Mouse (Mus musculus) stomach, postnatal 0 days (tissue): ENCODE results near the gene Stip1. TPM values are rescaled to one million over a fixed set of nuclear protein-coding genes. Genes with fewer than 3 reads are reported as not detected.

Experiments
- ATAC-seq: fragments of 200-750 bp; cut with Nextera tagmentation; 2 replicates; pipeline ENCODE4 v1.8.0; 2017; ENCODE audit not compliant: low FRiP score, low TSS enrichment
- DNase-seq: peaks from one replicate; pipeline ENCODE4 v3.0.0-alpha.2; 2016; ENCODE audit warnings: low spot score
- H3K27ac ChIP-seq: fragments of 300-500 bp; sonication (generic); replicated peaks from 2 replicates; pipeline ENCODE4 v1.5.1; 2014; ENCODE audit warnings: mild to moderate bottlenecking, control low read depth
- H3K27me3 ChIP-seq: fragments of 300-500 bp; sonication (generic); 2 replicates; pipeline ENCODE4 v1.6.1; 2014; ENCODE audit warnings: low read length; ENCODE audit not compliant: control insufficient read depth, insufficient read depth
- H3K36me3 ChIP-seq: fragments of 300-500 bp; sonication (generic); 2 replicates; pipeline ENCODE4 v1.6.1; 2014; ENCODE audit warnings: low read length, mixed read lengths; ENCODE audit not compliant: control insufficient read depth, insufficient read depth
- H3K4me1 ChIP-seq: fragments of 300-500 bp; sonication (generic); replicated peaks from 2 replicates; pipeline ENCODE4 v1.6.1; 2014; ENCODE audit warnings: antibody characterized with exemption; ENCODE audit not compliant: control insufficient read depth, insufficient read depth
- H3K4me2 ChIP-seq: fragments of 300-500 bp; sonication (generic); replicated peaks from 2 replicates; pipeline ENCODE4 v1.6.1; 2014; ENCODE audit warnings: low read depth, mild to moderate bottlenecking, control low read depth, moderate library complexity
- H3K4me3 ChIP-seq: fragments of 300-500 bp; sonication (generic); 2 replicates; pipeline ENCODE4 v1.5.1; 2014; ENCODE audit warnings: low read depth, low read length, control low read depth
- H3K9ac ChIP-seq: fragments of 300-500 bp; sonication (generic); 2 replicates; pipeline ENCODE4 v1.6.1; 2014; ENCODE audit warnings: mild to moderate bottlenecking, low read length, control low read depth, mixed read lengths
- H3K9me3 ChIP-seq: fragments of 300-500 bp; sonication (generic); 2 replicates; pipeline ENCODE4 v1.6.1; 2016; ENCODE audit warnings: low read length; ENCODE audit not compliant: control insufficient read depth
- CTCF ChIP-seq: IDR thresholded peaks from 2 replicates; pipeline ENCODE4 v1.5.1; 2016; ENCODE audit warnings: antibody characterized with exemption, low read depth, mild to moderate bottlenecking, moderate library complexity
- EP300 ChIP-seq: optimal IDR thresholded peaks from 2 replicates; pipeline ENCODE3; 2016; ENCODE audit warnings: antibody characterized with exemption
- WGBS: fragments of 180-500 bp; shearing (Covaris S2); extraction: QIAGEN DNeasy Blood & Tissue Kit; methylation state at CpG from one replicate; pipeline ENCODE4 v1.1.7; 2014; 5-methylcytosine and 5-hydroxymethylcytosine counted together
- polyA plus RNA-seq: library from polyadenylated mRNA; unstranded; fragments of >200 nt; fragmentation: Nextera tagmentation; extraction: Ambion mirVana; gene quantifications from 2 replicates; pipeline ENCODE4 v1.2.1, GENCODE M21; 2015

The Stip1 gene
- polyA plus RNA-seq, 1 experiment from 2014 or later = 67.9 TPM

- peaks cover 8% of the 10 kb centered on the region; the same call in 1 of the 2 replicates for H3K4me1 ChIP-seq
- H3K27ac ChIP-seq = peak within 1 kb of the TSS; percentile 82
- no peak for TF ChIP-seq EP300
- TF ChIP-seq CTCF = no peak
- ATAC-seq (peak; percentile 88), DNase-seq (peak; percentile 99)
- under 1% methylated on average over 38 of the region's 38 CpGs for WGBS
- H3K4me3 ChIP-seq = peak within 1 kb of the TSS; percentile 64
- H3K27me3 ChIP-seq = no peaks in the 10 kb centered on the region
- H3K9me3 ChIP-seq = no peaks in the 10 kb centered on the region
- peak within 1 kb of the TSS; percentile 77 for H3K9ac ChIP-seq
- peak within 1 kb of the TSS; percentile 84 for H3K4me2 ChIP-seq
- H3K36me3 ChIP-seq = peaks cover 6% of the 10 kb centered on the region
Measured at GRCm38 (mm10) chr19:6980381-6981093, 59.2 kb downstream of the Stip1 start, which contains the start of gene Fkbp2. Fkbp2 (minus strand) TSS chr19:6980501.

GRCm38 (mm10) chr19:6979486-6980380, 60.0 kb downstream of the Stip1 start:
- TF ChIP-seq EP300 (no peak), CTCF (peak; percentile 75)
- no peaks in the 10 kb centered on the region for H3K9me3 ChIP-seq
- ATAC-seq (peak; percentile 92), DNase-seq (peak; percentile 100)
- H3K36me3 ChIP-seq = peaks cover 6% of the 10 kb centered on the region
- under 1% methylated on average over 55 of the region's 59 CpGs for WGBS
- peak overlapping the region; percentile 64 for H3K4me3 ChIP-seq
- peak overlapping the region; percentile 82 for H3K27ac ChIP-seq
- H3K4me2 ChIP-seq = peak overlapping the region; percentile 84
- H3K9ac ChIP-seq = peak overlapping the region; percentile 77
- no peaks in the 10 kb centered on the region for H3K27me3 ChIP-seq
- H3K4me1 ChIP-seq = peaks cover 8% of the 10 kb centered on the region; the same call in 1 of the 2 replicates

- H3K4me3 ChIP-seq = peak overlapping the region; percentile 64
- no peaks in the 10 kb centered on the region for H3K27me3 ChIP-seq
- peak overlapping the region; percentile 81 for H3K27ac ChIP-seq
- peak overlapping the region; percentile 84 for H3K4me2 ChIP-seq
- H3K9ac ChIP-seq = peak overlapping the region; percentile 67
- TF ChIP-seq CTCF (no peak), EP300 (no peak)
- DNase-seq = no peak
- H3K36me3 ChIP-seq = peaks cover 6% of the 10 kb centered on the region
- WGBS = 5% methylated on average over 11 of the region's 11 CpGs
- ATAC-seq = no peak
- H3K9me3 ChIP-seq = no peaks in the 10 kb centered on the region
- H3K4me1 ChIP-seq = peaks cover 8% of the 10 kb centered on the region; the same call in 1 of the 2 replicates
Measured at GRCm38 (mm10) chr19:6979001-6979479, 60.7 kb downstream of the Stip1 start.

GRCm38 (mm10) chr19:6978639-6978974, 61.2 kb downstream of the Stip1 start:
- H3K36me3 ChIP-seq = peaks cover 6% of the 10 kb centered on the region
- peaks cover 8% of the 10 kb centered on the region; the same call in 1 of the 2 replicates for H3K4me1 ChIP-seq
- H3K27ac ChIP-seq = no peak overlapping the region
- H3K4me2 ChIP-seq = peak overlapping the region; percentile 84
- no peak for ATAC-seq
- H3K9me3 ChIP-seq = no peaks in the 10 kb centered on the region
- H3K9ac ChIP-seq = 0 out of 2 replicates have a peak overlapping the region, but pooled peaks have one; percentile 27
- TF ChIP-seq EP300 (no peak), CTCF (no peak)
- H3K27me3 ChIP-seq = no peaks in the 10 kb centered on the region
- WGBS = 35% methylated on average over 3 of the region's 3 CpGs
- peak overlapping the region; percentile 64; the same call in 1 of the 2 replicates for H3K4me3 ChIP-seq
- DNase-seq = no peak

GRCm38 (mm10) chr19:6977759-6978638, 61.8 kb downstream of the Stip1 start:
- no peak for ATAC-seq
- Histone ChIP-seq H3K9me3 (no peaks in the 10 kb centered on the region), H3K4me2 (peak overlapping the region; percentile 84; the same call in 1 of the 2 replicates), H3K4me1 (peaks cover 8% of the 10 kb centered on the region; the same call in 1 of the 2 replicates), H3K9ac (peak overlapping the region; percentile 27; the same call in 1 of the 2 replicates), H3K36me3 (peaks cover 6% of the 10 kb centered on the region), H3K4me3 (no peak overlapping the region), H3K27me3 (no peaks in the 10 kb centered on the region), H3K27ac (no peak overlapping the region)
- TF ChIP-seq CTCF = no peak
- WGBS = 77% methylated on average over 13 of the region's 13 CpGs
- DNase-seq = no peak
